Mouse (Mus musculus) liver, adult 2 months (tissue): ENCODE data around the gene Slc19a1. TPM values are rescaled to one million over a fixed set of nuclear protein-coding genes. Genes with fewer than 3 reads are reported as not detected.

ENCODE experiments used
- DNase-seq: peaks from one replicate; pipeline ENCODE4 v3.0.0-alpha.2; 2011; ENCODE audit warnings: low read depth, low spot score; ENCODE audit errors: extremely low read depth
- H3K27ac ChIP-seq: fragments of 200-500 bp; replicated peaks from 2 replicates; pipeline ENCODE4 v1.5.1; 2012; ENCODE audit warnings: low read depth, mild to moderate bottlenecking, control low read depth, inconsistent platforms, low read length; ENCODE audit not compliant: insufficient read depth
- H3K27me3 ChIP-seq: fragments of 200-500 bp; 2 replicates; pipeline ENCODE4 v1.6.1; 2012; ENCODE audit warnings: mild to moderate bottlenecking, moderate library complexity, low read length, inconsistent platforms; ENCODE audit not compliant: control insufficient read depth, insufficient read depth
- H3K36me3 ChIP-seq: fragments of 200-500 bp; 2 replicates; pipeline ENCODE4 v1.6.1; 2012; ENCODE audit warnings: low read length, inconsistent platforms; ENCODE audit not compliant: control insufficient read depth, insufficient read depth
- H3K4me1 ChIP-seq: fragments of 200-500 bp; 2 replicates; pipeline ENCODE4 v1.6.1; 2011; ENCODE audit warnings: low read length; ENCODE audit not compliant: control insufficient read depth, insufficient read depth
- H3K4me3 ChIP-seq: fragments of 200-500 bp; 2 replicates; pipeline ENCODE4 v1.5.1; 2011; ENCODE audit warnings: low read depth, mild to moderate bottlenecking, control low read depth, low read length, moderate library complexity; ENCODE audit not compliant: insufficient read depth
- H3K79me2 ChIP-seq: fragments of 200-500 bp; 2 replicates; pipeline ENCODE4 v1.6.1; 2012; ENCODE audit warnings: inconsistent platforms, mild to moderate bottlenecking, low read length, moderate library complexity; ENCODE audit not compliant: control insufficient read depth, insufficient read depth
- H3K9ac ChIP-seq: fragments of 200-500 bp; 2 replicates; pipeline ENCODE4 v1.6.1; 2012; ENCODE audit warnings: low read depth, mild to moderate bottlenecking, control low read depth, inconsistent platforms, low read length
- CTCF ChIP-seq: fragments of 200-500 bp; IDR thresholded peaks from 2 replicates; pipeline ENCODE4 v1.5.1; 2011; ENCODE audit warnings: low read depth, low read length, control low read depth
- POLR2A ChIP-seq: fragments of 200-500 bp; IDR thresholded peaks from 2 replicates; pipeline ENCODE4 v1.6.1; 2011; ENCODE audit warnings: low read length, control low read depth; ENCODE audit not compliant: insufficient read depth; ENCODE audit errors: extremely low read depth
- WGBS: fragments of 180-500 bp; shearing (Covaris S2); methylation state at CpG from one replicate; pipeline ENCODE4 v1.1.7; 2018; 5-methylcytosine and 5-hydroxymethylcytosine counted together
- polyA plus RNA-seq: library from polyadenylated mRNA; depleted of rRNA; stranded (reverse); fragments of >200 nt; gene quantifications from 2 replicates; pipeline ENCODE4 v1.2.3, GENCODE M21; 2012
- total RNA-seq: library from RNA; depleted of rRNA; stranded (reverse); fragments of >200 nt; gene quantifications from 2 replicates; pipeline ENCODE4 v1.2.3, GENCODE M21; 2014

Slc19a1 gene
- total and polyA plus RNA-seq, 2 experiments = 2.9 to 15.9 TPM

DNA sequence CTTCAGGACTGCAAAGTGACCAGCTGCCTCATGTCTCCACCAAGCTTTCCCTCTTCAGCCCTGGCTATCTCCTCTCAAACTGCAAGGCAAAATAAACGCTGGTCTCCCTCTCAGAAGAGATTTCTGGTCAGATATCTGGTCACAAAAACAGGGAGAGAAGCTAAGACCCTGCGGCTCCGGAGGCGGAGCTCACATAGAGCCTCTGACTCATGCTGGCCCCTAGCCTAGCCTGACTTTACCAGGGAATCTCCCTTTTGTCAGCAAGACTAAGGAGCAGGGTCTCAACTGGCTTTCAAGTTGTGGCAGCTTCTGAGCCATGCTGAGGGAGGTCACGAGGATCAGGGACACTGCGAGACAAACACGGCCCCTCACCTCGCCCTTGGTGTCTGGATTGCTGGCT is 57.3 kb downstream of the Slc19a1 start:
- Histone ChIP-seq H3K79me2 (peaks cover 10% of the 10 kb centered on the region; the same call in 1 of the 2 replicates), H3K9ac (peak overlapping the region; percentile 39)

DNA sequence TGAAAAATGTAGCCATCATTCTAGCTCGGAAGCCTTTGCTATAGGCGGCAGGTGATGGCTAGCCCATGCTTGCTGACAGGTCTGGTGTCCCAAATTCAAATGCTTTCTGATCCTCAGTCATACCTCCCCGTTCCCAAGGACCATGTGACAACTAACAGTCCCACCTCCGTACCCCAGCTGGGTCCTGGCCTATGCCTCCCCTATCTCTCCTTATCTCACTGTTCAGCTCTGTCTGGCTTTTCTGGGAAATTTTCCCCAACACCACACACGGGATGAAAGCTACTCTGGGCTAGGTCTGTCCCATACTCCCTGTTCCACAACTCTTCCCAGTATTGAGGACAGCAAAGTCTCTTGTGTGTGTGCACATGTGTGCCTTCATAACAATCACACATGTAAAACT is 58.0 kb downstream of the Slc19a1 start:
- WGBS = 34% methylated on average over 5 of the region's 5 CpGs
- peaks cover 7% of the 10 kb centered on the region; the same call in 1 of the 2 replicates for H3K79me2 ChIP-seq
- H3K27ac ChIP-seq = peak overlapping the region; percentile 57
- H3K4me3 ChIP-seq = no peak overlapping the region
- H3K36me3 ChIP-seq = peaks cover 38% of the 10 kb centered on the region
- no peak for DNase-seq
- no peak for TF ChIP-seq POLR2A
- TF ChIP-seq CTCF = no peak
- H3K27me3 ChIP-seq = no peaks in the 10 kb centered on the region
- peak overlapping the region; percentile 39 for H3K9ac ChIP-seq
- H3K4me1 ChIP-seq = peaks cover 34% of the 10 kb centered on the region

More for the DNA sequence above, 57.3 kb downstream of the Slc19a1 start:
- Histone ChIP-seq H3K36me3 (peaks cover 42% of the 10 kb centered on the region), H3K4me1 (peaks cover 32% of the 10 kb centered on the region), H3K27me3 (no peaks in the 10 kb centered on the region), H3K27ac (peak overlapping the region; percentile 57), H3K4me3 (no peak overlapping the region; the same call in 1 of the 2 replicates)
- DNase-seq = peak; percentile 59
- 18% methylated on average over 8 of the region's 8 CpGs for WGBS
- TF ChIP-seq CTCF (no peak), POLR2A (no peak)

DNA sequence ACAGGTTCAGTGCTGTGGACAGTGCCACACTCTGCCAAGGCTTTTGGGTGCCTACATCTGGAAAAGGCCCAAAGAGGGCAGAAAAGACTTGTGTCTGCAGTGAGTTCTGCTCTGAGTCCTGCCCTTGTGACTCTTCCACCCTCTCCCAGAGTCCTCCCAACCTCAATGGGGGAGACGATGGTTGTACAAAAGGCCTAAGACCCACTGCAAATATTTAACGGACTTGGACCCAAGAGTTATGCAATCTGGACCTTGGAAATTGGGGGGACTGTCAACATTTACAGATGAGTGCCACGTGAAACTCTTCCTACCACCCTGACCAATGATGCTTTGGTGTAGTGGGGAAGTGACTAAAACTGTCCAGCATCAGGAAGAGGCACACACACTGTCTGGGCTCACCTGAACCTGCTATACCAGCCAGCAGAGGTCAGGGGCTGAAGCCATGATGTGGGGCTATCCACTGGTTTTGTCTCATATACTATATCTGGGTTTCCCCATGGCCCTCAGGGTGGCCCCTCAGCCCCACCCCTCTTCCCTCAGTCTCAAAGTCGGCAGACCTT is 59.6 kb downstream of the Slc19a1 start:
- DNase-seq = peak; percentile 100
- Histone ChIP-seq H3K79me2 (peaks cover 18% of the 10 kb centered on the region), H3K4me3 (no peak overlapping the region), H3K4me1 (peaks cover 48% of the 10 kb centered on the region), H3K36me3 (peaks cover 38% of the 10 kb centered on the region), H3K27ac (peak overlapping the region; percentile 95), H3K9ac (peak overlapping the region; percentile 18), H3K27me3 (no peaks in the 10 kb centered on the region)
- 0 out of 2 replicates have a peak, but pooled peaks have one; percentile 28 for TF ChIP-seq POLR2A
- TF ChIP-seq CTCF = peak; percentile 36; the same call in 1 of the 2 replicates
- WGBS = 21% methylated on average over 4 of the region's 4 CpGs

- TF ChIP-seq POLR2A (no peak), CTCF (no peak)
- DNase-seq = no peak
- peaks cover 29% of the 10 kb centered on the region for H3K79me2 ChIP-seq
- no peak overlapping the region for H3K9ac ChIP-seq
- no peak overlapping the region for H3K4me3 ChIP-seq
- peaks cover 68% of the 10 kb centered on the region for H3K4me1 ChIP-seq
- H3K36me3 ChIP-seq = peaks cover 20% of the 10 kb centered on the region
- H3K27ac ChIP-seq = peak overlapping the region; percentile 62
- no peaks in the 10 kb centered on the region for H3K27me3 ChIP-seq
Measured at GRCm38 (mm10) chr10:77093817-77094216, 61.8 kb downstream of the Slc19a1 start.

DNA sequence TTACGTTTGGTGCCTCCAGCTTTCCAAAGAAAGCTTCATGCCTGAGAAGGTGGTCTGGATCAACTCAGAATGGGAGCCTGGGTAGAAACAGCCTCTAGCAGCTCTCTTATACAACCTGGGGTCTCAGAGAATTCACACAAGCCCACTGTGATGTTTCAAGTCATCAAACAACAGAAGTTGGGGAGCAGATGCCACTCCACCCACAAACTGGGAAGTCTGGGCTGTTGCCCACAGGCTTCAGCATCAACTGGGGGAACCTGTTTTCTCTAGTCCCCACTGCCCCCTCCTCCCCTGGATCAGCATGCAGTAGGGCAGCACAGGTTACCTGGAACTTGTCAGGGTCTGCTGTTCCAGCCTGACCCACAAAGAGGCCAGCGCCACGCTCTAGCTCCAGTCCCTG is 63.6 kb downstream of the Slc19a1 start:
- Histone ChIP-seq H3K36me3 (peaks cover 24% of the 10 kb centered on the region), H3K4me3 (no peak overlapping the region), H3K27me3 (no peaks in the 10 kb centered on the region), H3K9ac (peak overlapping the region; percentile 37), H3K27ac (peak overlapping the region; percentile 88), H3K79me2 (peaks cover 34% of the 10 kb centered on the region), H3K4me1 (peaks cover 71% of the 10 kb centered on the region)
- DNase-seq = no peak
- TF ChIP-seq CTCF (no peak), POLR2A (no peak)
- 79% methylated on average over 3 of the region's 3 CpGs for WGBS

DNA sequence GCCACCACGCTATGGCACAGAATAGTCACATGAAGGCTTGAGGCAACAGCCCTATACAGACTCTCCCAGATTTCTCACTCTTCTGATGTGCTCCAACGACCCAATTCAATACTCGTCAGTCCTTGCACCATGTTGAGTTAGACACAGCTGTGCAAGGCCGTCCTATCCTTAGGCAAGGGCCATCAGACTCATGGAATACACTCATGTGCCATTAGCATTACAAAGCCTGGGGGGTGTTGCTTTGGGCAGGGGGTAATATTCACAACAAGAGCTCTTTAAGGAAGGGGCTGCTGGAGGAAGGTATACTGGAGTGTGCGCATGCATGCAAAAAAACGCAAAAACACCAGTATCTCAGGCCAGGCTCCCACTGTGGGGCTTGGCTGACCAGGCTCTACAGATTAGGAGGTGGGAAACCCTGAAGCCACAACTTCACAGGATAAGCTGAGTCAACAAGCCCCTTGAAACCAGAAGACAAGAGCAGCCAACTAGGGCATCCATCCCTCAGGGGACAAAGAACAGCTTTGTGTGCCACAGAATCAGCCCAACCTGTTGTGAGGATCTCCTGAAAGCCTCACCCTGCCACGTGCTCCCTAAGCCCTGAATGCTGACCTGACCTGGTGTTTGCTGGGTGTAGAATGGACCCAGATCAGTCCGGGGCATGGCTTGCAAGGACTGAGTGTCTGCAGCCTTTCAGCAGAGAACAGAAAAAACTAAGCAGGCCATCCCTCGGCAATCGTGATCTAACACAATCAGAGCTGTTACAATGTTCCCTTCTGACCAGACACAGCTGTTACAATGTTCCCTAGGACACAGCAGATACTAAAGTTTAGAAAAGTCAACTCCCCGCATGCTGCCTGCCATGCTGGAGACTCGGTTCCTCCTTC is 65.2 kb downstream of the Slc19a1 start:
- DNase-seq = peak; percentile 96
- TF ChIP-seq CTCF (no peak), POLR2A (no peak)
- peak overlapping the region; percentile 88 for H3K27ac ChIP-seq
- WGBS = 41% methylated on average over 12 of the region's 12 CpGs
- H3K27me3 ChIP-seq = no peaks in the 10 kb centered on the region
- H3K36me3 ChIP-seq = peaks cover 28% of the 10 kb centered on the region
- no peak overlapping the region for H3K4me3 ChIP-seq
- H3K9ac ChIP-seq = peak overlapping the region; percentile 36
- peaks cover 74% of the 10 kb centered on the region for H3K4me1 ChIP-seq
- H3K79me2 ChIP-seq = peaks cover 44% of the 10 kb centered on the region
